Mouse (Mus musculus) ES-E14 (cell line): ENCODE measurements around the gene Ogfrl1.

Source experiments
- CHD2 ChIP-seq: IDR thresholded peaks from 2 replicates; pipeline ENCODE4 v1.6.1; 2014; ENCODE audit warnings: mild to moderate bottlenecking, low read depth, low read length, inconsistent platforms
- HCFC1 ChIP-seq: IDR thresholded peaks from 2 replicates; pipeline ENCODE4 v1.6.1; 2012; ENCODE audit warnings: low read length, inconsistent platforms, borderline replicate concordance; ENCODE audit not compliant: insufficient read depth
- MAFK ChIP-seq: IDR thresholded peaks from 2 replicates; pipeline ENCODE4 v1.6.1; 2014; ENCODE audit warnings: mild to moderate bottlenecking, low read depth, low read length, inconsistent platforms; ENCODE audit not compliant: insufficient read depth
- ZC3H11A ChIP-seq: IDR thresholded peaks from 2 replicates; pipeline ENCODE4 v1.6.1; 2012; ENCODE audit warnings: low read depth, mild to moderate bottlenecking, inconsistent platforms, low read length, borderline replicate concordance
- ZNF384 ChIP-seq: IDR thresholded peaks from 2 replicates; pipeline ENCODE4 v1.6.1; 2012; ENCODE audit warnings: low read depth, low read length, inconsistent platforms

- TF ChIP-seq ZNF384, result no peak
- TF ChIP-seq MAFK, result no peak
- no peak for TF ChIP-seq ZC3H11A
- TF ChIP-seq HCFC1, result no peak
- no peak for TF ChIP-seq CHD2
Observed at GRCm38 (mm10) chr1:23418941-23419340, 21.4 kb upstream of the Ogfrl1 start.
